Mouse (Mus musculus): Measurements from ENCODE around the gene Dnajb5.

Dnajb5 gene

GRCm38 (mm10) chr4:42949676-42950051 is at the start of gene Dnajb5:
Gene Dnajb5 (plus strand): TSS chr4:42949814.
- peak; percentile 94 for DNase-seq (ENCODE audit: low spot score)

DNA sequence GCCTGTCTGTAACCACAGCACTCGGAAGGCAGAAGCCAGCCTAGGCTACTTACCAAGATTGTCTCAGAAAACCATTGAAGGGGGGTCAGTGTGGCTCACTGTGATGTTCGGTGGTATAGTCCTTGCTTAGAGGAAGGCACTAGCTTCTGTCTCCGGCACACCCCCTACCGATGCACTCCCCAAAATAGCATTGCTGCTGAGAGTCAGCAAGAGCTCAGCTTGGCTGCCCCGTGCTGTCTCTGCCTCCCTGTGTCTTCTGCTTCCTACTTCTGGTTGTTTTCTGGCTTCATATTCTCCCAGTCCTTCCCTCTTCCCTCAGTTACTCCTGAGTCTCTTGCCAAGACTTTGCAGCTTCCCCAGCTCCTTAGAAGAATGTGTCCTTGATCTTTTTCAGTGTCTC is 48.7 kb upstream of the Dnajb5 start:
- DNase-seq (ENCODE audit: low spot score), result no peak

- DNase-seq (ENCODE audit: low spot score), result no peak
These were observed 47.4 kb upstream of the Dnajb5 start for GRCm38 (mm10) chr4:42902174-42902573.

DNA sequence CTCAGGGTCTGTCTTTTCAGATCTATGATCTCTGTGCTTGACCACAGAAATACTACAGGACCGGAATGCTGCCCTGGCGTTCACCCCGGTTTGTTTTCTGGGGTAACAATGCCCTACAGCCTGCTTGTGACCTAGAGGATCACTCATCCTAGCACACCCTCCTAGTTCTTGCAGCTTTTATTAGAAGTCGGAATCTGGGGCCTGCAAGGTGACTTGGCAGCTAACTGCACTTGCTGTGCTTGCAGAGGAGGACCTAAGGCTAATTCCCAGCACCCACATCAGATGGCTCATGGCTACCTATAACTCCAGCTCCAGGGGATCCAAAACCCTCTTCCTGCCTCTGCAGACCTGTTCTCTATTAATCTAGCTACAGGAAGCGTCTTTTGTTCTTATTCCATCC is 46.9 kb upstream of the Dnajb5 start:
- no peak for DNase-seq (ENCODE audit: low spot score)

DNA sequence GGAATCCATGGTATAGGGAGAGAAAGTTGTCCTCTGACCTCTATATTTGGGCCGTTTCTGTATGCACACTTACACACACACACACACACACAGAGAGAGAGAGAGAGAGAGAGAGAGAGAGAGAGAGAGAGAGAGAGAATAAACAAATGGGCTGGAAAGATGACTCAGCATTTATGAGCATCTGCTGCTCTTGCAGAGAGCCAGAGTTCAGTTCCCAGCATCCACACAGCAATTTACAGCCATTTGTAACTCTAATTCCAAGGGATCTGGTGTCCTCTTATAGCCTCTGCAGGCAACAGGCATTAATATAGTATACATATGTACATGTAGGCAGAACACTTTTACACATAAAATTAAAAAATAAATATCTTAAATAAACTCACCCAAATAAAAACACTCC is 45.7 kb upstream of the Dnajb5 start:
- no peak for DNase-seq (ENCODE audit: low spot score)

- DNase-seq (ENCODE audit: low spot score), result no peak
These were observed 45.1 kb upstream of the Dnajb5 start for GRCm38 (mm10) chr4:42904523-42904922.

GRCm38 (mm10) chr4:42904966-42905365 is 44.6 kb upstream of the Dnajb5 start:
- no peak for DNase-seq (ENCODE audit: low spot score)

DNA sequence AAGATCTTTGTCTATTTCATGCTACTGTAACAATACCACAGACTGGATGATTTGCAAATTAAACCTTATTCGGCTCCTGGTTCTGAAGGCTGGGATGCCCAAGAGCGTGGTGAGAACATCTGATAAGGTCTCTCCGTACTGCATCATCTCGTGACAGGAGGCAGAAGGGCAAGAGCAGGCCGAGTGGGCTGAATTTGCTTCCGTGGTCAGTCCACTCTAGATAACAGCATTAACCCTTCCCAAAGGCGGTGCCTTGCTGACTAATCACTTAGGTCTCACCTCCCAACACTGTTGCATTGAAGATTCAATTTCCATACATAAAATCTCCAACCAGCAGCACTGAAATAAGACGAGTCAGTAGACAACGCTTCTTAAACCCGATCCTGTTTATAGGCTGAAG is 36.2 kb upstream of the Dnajb5 start:
- DNase-seq (ENCODE audit: low spot score), result no peak

- DNase-seq (ENCODE audit: low spot score), result no peak
These were observed 34.3 kb upstream of the Dnajb5 start for GRCm38 (mm10) chr4:42915311-42915710.

DNA sequence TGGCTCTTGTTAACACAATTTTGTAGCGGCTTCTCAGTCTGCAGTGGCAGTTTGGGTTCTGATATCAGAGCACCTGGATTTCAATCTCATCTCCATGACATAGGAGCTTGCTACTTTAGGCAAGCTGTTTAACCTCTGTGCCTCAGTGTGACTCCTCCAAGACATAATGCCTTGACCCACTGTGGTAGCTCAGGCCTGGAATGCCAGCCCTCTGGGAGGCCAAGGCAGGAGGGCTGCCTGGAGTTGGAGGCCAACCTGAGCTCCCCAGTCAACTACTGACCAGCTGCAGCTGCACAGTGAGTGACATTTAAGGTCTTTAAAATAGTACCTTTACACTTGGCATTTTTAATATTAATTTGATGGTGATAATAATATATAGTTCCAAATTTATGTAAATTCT is 33.6 kb upstream of the Dnajb5 start:
- DNase-seq (ENCODE audit: low spot score), result no peak

GRCm38 (mm10) chr4:42916617-42917401 is 32.8 kb upstream of the Dnajb5 start, which contains the start of gene Phf24:
Gene Phf24 (plus strand): TSS chr4:42916660.
- peak; percentile 3 for DNase-seq (ENCODE audit: low spot score)

GRCm38 (mm10) chr4:42917402-42917774 is 32.2 kb upstream of the Dnajb5 start:
- no peak for DNase-seq (ENCODE audit: low spot score)

GRCm38 (mm10) chr4:42920726-42921125 is 28.9 kb upstream of the Dnajb5 start:
- no peak for DNase-seq (ENCODE audit: low spot score)

DNA sequence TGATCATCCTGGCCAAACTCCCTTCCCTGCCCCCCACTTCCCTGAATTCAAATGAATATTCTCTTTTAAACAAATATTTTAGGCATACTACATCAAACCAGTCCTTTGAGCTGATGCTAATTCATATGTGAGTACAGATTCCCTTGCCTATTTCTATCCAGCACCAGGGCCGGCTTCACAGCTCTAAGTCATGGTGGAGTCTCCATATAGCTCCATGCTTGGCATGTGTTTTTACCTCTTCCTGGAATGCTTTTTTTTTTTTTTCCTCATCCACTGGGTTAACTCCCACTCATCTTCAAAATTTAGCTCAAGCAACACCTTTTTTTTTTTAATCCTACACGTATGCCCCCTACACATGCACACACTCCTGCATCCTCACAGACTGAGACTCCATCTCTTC is 28.1 kb upstream of the Dnajb5 start:
- no peak for DNase-seq (ENCODE audit: low spot score)

GRCm38 (mm10) chr4:42922056-42922455 is 27.6 kb upstream of the Dnajb5 start:
- DNase-seq (ENCODE audit: low spot score), result no peak

DNA sequence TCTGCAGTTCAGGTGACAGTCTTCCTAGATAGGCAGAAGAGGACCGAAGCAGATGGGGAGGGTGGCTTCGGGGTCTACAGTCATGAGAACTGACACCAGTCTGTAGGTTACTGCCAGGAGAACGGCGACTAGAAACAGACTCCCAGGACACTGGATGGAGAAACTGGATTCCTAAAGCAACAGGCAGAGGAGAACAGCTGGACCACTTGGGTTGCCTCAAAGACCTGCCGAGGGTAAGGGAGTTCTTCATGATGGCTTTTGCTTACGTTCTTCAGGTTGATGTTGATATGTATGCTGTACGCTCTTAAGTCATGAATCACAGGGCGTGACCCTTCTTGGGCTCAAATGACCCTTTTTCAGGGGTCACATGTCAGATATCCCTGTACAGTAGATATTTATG is 27.2 kb upstream of the Dnajb5 start:
- DNase-seq (ENCODE audit: low spot score), result no peak

DNA sequence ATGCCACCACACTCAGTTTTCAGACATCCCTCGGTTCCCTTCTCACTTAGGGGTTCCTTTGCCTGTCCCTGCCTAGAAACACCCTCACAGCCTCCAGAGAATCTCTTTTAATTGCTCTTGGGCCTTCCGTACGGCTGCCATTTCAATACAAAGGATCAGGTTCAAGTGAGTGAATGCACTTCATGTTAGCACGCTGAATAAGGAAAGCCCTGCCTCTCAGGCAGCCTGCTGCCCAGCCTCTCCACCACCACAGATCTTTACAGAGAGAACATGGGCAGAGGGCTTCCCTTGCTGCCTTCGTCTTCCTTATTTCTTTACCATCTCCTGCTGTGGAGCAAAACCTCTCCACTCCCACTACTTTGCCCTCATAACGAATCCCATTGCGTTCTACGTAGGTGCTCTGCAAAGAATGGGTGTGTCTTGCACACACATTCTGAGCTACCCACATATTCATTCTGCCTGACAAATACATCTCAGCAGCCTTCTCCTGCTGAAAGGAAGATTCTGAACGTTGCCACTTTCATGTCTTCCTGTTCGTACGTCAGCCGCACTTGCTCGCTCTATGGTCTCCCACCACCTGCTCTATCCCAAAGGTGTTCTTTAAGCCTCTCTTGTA is 25.4 kb upstream of the Dnajb5 start:
- no peak for DNase-seq (ENCODE audit: low spot score)

DNA sequence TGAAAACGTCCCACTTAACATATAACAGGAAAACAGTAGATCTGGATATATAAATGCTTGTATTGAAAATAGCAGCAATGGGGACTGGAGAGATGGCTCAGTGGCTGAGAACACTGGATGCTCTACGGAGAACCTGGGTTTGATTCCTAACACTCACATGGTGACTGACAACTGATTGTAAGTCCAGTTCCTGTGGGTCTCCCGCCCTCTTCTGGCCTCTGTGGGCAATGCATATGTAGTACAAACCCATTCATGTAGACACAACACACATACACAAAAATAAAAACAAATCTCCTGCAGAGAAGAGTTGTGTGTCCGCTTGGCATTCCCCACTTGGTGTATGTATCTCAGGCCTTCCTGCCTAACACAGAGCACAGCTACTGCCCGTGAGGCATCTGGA is 21.4 kb upstream of the Dnajb5 start:
- DNase-seq (ENCODE audit: low spot score), result no peak

DNA sequence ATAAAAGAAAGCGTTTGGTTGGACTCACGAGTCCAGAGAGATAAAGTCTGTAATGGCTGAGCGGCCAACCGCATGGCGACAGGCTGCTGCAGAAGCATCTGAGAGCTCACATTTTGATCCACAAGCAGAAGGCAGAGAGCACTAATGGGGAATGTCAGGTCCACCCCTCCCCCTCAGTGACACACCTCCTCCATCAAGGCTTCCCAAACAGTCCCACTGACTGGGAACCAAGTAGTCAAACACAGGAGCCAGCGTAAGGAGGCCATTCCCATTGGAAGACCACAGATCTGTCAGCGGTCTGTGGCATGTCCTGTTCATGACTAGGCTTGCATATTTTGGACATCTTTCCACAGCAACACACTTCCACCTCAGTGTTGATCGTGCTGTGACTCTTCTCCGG is 20.7 kb upstream of the Dnajb5 start:
- DNase-seq (ENCODE audit: low spot score), result no peak

DNA sequence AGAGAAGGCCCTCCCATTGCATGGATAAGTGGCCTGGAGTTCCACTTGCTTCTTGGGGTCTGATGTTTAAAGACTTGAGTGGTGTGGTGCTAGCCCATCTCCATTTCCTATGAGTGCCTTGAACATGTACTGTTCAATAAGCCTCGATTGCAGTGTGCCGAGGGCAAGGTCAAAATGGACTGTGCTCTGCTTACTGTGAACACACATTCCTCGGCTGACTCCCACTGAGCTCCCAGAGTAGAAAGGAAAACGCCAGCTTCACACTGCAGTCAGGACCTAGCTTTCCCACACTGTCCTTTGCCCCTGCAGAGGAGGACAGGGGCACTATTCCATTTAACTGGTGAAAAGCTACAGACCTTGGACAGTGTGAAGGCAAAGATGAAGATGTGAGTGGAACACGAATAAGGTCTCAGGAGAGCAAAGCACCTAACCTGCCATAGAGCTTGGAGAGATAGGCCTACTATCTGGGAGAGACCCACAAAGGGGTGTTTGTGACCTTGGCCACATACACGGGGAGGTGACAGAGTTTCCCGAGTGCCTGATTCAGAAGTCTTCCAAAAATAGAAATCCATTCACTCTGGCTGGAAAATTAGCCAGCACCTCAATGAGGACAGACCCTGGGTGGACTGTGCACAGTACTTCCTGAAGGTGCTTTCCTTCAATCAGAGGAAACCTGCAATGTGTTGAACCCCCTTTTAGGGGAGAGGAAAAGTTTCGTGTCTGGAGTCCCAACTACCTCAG is 17.2 kb upstream of the Dnajb5 start:
- no peak for DNase-seq (ENCODE audit: low spot score)

GRCm38 (mm10) chr4:42933630-42934029 is 16.0 kb upstream of the Dnajb5 start:
- peak; percentile 17 for DNase-seq (ENCODE audit: low spot score)

- no peak for DNase-seq (ENCODE audit: low spot score)
These were observed 8.2 kb upstream of the Dnajb5 start for GRCm38 (mm10) chr4:42941396-42941795.

DNA sequence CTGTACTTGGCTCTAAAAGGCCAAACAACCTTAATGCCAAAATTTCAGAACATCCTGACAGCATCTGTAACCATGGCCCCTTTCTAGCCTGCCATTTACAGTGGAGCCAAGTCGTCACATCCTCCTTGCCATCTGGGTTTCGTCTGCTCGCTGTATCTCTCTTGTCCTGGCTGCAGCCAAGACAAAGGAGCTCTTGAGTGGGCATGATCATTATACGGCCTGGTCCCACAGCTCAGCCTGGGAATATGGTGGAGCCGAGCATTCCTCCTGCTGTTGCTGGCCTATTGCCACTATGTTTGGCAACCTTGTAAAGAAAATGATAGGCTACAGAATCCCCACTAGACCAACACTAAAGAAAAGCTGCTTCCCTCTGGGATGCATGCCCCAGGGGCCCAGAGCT is 6.3 kb upstream of the Dnajb5 start:
- no peak for DNase-seq (ENCODE audit: low spot score)
